Mouse (Mus musculus): ENCODE data around the gene Dcbld1.

DNA sequence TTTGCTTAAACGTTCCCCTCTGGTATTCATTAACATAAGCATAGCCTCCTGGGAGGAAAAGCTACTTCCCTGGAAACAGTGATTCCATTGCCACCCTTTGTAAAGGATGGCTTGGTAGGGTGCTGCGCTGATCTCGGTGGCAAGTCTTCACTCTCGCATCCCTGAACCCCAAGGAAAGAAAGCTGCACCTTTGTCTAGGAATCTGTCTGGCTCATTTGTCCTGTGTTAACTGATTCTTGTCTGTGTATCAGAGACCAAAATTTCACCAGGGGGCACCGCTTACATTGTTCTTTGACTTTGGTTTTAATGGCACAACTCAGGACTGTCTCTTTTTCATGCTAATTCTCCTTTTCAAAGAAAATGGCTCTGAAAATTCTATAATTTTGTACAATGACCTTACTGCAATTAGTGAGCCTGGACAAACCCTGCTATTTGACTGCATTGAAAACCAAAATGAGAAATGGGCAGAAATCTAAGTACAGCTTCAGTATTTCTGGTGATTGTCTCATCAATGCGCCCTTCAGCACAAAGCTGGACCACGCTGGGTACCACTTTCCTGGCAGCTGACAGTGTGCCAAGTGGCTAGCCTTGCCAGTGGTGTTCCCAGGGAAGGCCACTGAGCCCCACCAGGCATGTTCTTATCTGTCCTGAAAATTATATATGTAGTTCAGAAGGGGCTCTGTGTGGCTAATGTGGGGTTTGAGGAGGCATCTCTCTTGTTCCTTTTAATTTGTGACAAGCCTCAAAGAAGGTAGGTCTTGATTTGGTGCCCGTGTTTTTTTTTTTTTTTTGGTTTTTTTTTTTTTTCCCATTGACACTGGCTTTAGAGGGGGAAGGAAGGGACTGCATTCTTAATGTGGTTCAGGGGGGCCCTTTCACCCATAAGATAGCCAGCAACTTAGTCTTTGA lies 40.8 kb downstream of the Dcbld1 start:
- TF ChIP-seq POLR2A (IDR thresholded peaks at IDR 0.05; ENCODE audit: insufficient read length, low read depth), result no peak
- TF ChIP-seq MAX (IDR thresholded peaks at IDR 0.05; ENCODE audit: low read depth), result no peak
- TF ChIP-seq CEBPB (IDR thresholded peaks at IDR 0.05; ENCODE audit: insufficient read depth, poor library complexity, severe bottlenecking), result no peak
- no peak for TF ChIP-seq TCF12 (IDR thresholded peaks at IDR 0.05; ENCODE audit: insufficient read depth, poor library complexity, severe bottlenecking)
- no peak for TF ChIP-seq MYOG (IDR thresholded peaks at IDR 0.05; ENCODE audit: control insufficient read depth in 1 of 3, insufficient read depth in 1 of 3, insufficient read length in 2 of 3, low read depth in 2 of 3)
- TF ChIP-seq USF1 (IDR thresholded peaks at IDR 0.05; ENCODE audit: low read depth), result no peak
- TF ChIP-seq E2F4 (IDR thresholded peaks at IDR 0.05; ENCODE audit: insufficient read depth), result no peak
- no peak for TF ChIP-seq MYOD1 (IDR thresholded peaks at IDR 0.05; ENCODE audit: control insufficient read depth in 1 of 3, insufficient read length in 2 of 3, low read depth in 2 of 3)
- TF ChIP-seq POLR2AphosphoS2 (IDR thresholded peaks at IDR 0.05; ENCODE audit: insufficient read length, low read depth), result no peak

Measured in myocyte (in vitro differentiated cells).